In genomic region chr9:62678550-62679155, GRCm38 (mm10) we compare ENCODE assay signal across 7 mouse cellular contexts. TPM values are rescaled to one million over a fixed set of nuclear protein-coding genes. Genes with fewer than 3 reads are reported as not detected.
A peak's percentile ranks its signal among the peaks of the same experiment; 100 is the strongest.
DNase-seq lines count a peak whose midpoint lies in the region; ATAC-seq lines count a peak whose summit lies in the region.

No protein-coding gene starts in this region.

- H3K9me3 ChIP-seq in forebrain, embryonic 13.5 days (replicated peaks): no peaks in the 10 kb centered on the region
- no peaks in the 10 kb centered on the region for H3K9me3 ChIP-seq in hindbrain, embryonic 10.5 days
- H3K9me3 ChIP-seq in liver, embryonic 16.5 days (replicated peaks; ENCODE audit: control insufficient read depth, low read length): no peaks in the 10 kb centered on the region

- H3K36me3 ChIP-seq in forebrain, embryonic 13.5 days (ENCODE audit: poor library complexity, severe bottlenecking): no peaks in the 10 kb centered on the region
- no peaks in the 10 kb centered on the region for H3K36me3 ChIP-seq in hindbrain, embryonic 10.5 days
- no peaks in the 10 kb centered on the region for H3K36me3 ChIP-seq in liver, embryonic 16.5 days (ENCODE audit: control insufficient read depth, insufficient read depth)

- no peak overlapping the region for H3K9ac ChIP-seq in forebrain, embryonic 13.5 days
- no peak overlapping the region for H3K9ac ChIP-seq in liver, embryonic 16.5 days (ENCODE audit: low read depth, low read length)

- peaks cover 45% of the 10 kb centered on the region for H3K27me3 ChIP-seq in forebrain, embryonic 13.5 days
- peaks cover 67% of the 10 kb centered on the region for H3K27me3 ChIP-seq in hindbrain, embryonic 10.5 days (ENCODE audit: insufficient read depth, poor library complexity, severe bottlenecking)
- H3K27me3 ChIP-seq in liver, embryonic 16.5 days (ENCODE audit: control insufficient read depth, insufficient read depth, low read depth, low read length): peaks cover 33% of the 10 kb centered on the region

- H3K4me2 ChIP-seq in forebrain, embryonic 13.5 days: peak overlapping the region; percentile 74
- H3K4me2 ChIP-seq in liver, embryonic 16.5 days (ENCODE audit: low read depth, low read length): 0 out of 2 replicates have a peak overlapping the region, but pooled peaks have one; percentile 6

- peaks cover 17% of the 10 kb centered on the region for H3K4me1 ChIP-seq in forebrain, embryonic 13.5 days
- peaks cover 24% of the 10 kb centered on the region for H3K4me1 ChIP-seq in hindbrain, embryonic 10.5 days (replicated peaks)
- H3K4me1 ChIP-seq in liver, embryonic 16.5 days (ENCODE audit: control insufficient read depth, low read depth, low read length): no peaks in the 10 kb centered on the region

- H3K27ac ChIP-seq in forebrain, embryonic 13.5 days: no peak overlapping the region
- H3K27ac ChIP-seq in hindbrain, embryonic 10.5 days: 0 out of 2 replicates have a peak overlapping the region, but pooled peaks have one; percentile 72
- no peak overlapping the region for H3K27ac ChIP-seq in liver, embryonic 16.5 days (ENCODE audit: low read length)

- peak overlapping the region; percentile 40 for H3K4me3 ChIP-seq in forebrain, embryonic 13.5 days
- H3K4me3 ChIP-seq in hindbrain, embryonic 10.5 days: peak overlapping the region; percentile 55
- H3K4me3 ChIP-seq in liver, embryonic 16.5 days (ENCODE audit: low read depth, low read length): no peak overlapping the region

- 5% methylated on average over 22 of the region's 22 CpGs for WGBS in forebrain, embryonic 13.5 days
- 7% methylated on average over 22 of the region's 22 CpGs for WGBS in hindbrain, embryonic 10.5 days
- WGBS in liver, embryonic 16.5 days (ENCODE audit: insufficient replicate concordance): 5% methylated on average over 22 of the region's 22 CpGs

- ATAC-seq in forebrain, embryonic 13.5 days: no peak
- ATAC-seq in liver, embryonic 16.5 days (ENCODE audit: low read depth): no peak

- DNase-seq in lung, postnatal 14 days: peak; percentile 9
- DNase-seq in lung, adult 18-20 months: no peak
- DNase-seq in hindbrain, embryonic 10.5 days (ENCODE audit: low spot score): no peak
- no peak for DNase-seq in yolk sac, embryonic 10.5 days (ENCODE audit: low spot score)
- DNase-seq in spleen, postnatal 10 days (ENCODE audit: low spot score in 2 of 2): no peak

RNA-seq across cellular contexts. Expression of gene Itga11, which starts 1.0 kb away (rescaled TPM):
- 1.1 TPM in 2 replicates for polyA plus RNA-seq in forebrain, embryonic 13.5 days (2015; fragmentation: Nextera tagmentation; extraction: Ambion mirVana)
- 2.3 and 3.0 TPM in 2 replicates for polyA plus RNA-seq in hindbrain, embryonic 10.5 days (2016; fragmentation: Nextera tagmentation; extraction: Ambion mirVana)
- polyA plus RNA-seq in liver, embryonic 16.5 days (2015; fragmentation: Nextera tagmentation; extraction: Ambion mirVana): 0.12 TPM in 2 replicates
